Mouse (Mus musculus) stomach, postnatal 0 days (tissue): ENCODE data around the gene Tgfa. TPM values are rescaled to one million over a fixed set of nuclear protein-coding genes. Genes with fewer than 3 reads are reported as not detected.

Experiments
- ATAC-seq: fragments of 200-750 bp; cut with Nextera tagmentation; 2 replicates; pipeline ENCODE4 v1.8.0; 2017; ENCODE audit not compliant: low FRiP score, low TSS enrichment
- DNase-seq: peaks from one replicate; pipeline ENCODE4 v3.0.0-alpha.2; 2016; ENCODE audit warnings: low spot score
- H3K27ac ChIP-seq: fragments of 300-500 bp; sonication (generic); replicated peaks from 2 replicates; pipeline ENCODE4 v1.5.1; 2014; ENCODE audit warnings: mild to moderate bottlenecking, control low read depth
- H3K27me3 ChIP-seq: fragments of 300-500 bp; sonication (generic); 2 replicates; pipeline ENCODE4 v1.6.1; 2014; ENCODE audit warnings: low read length; ENCODE audit not compliant: control insufficient read depth, insufficient read depth
- H3K36me3 ChIP-seq: fragments of 300-500 bp; sonication (generic); 2 replicates; pipeline ENCODE4 v1.6.1; 2014; ENCODE audit warnings: low read length, mixed read lengths; ENCODE audit not compliant: control insufficient read depth, insufficient read depth
- H3K4me1 ChIP-seq: fragments of 300-500 bp; sonication (generic); replicated peaks from 2 replicates; pipeline ENCODE4 v1.6.1; 2014; ENCODE audit warnings: antibody characterized with exemption; ENCODE audit not compliant: control insufficient read depth, insufficient read depth
- H3K4me2 ChIP-seq: fragments of 300-500 bp; sonication (generic); replicated peaks from 2 replicates; pipeline ENCODE4 v1.6.1; 2014; ENCODE audit warnings: low read depth, mild to moderate bottlenecking, control low read depth, moderate library complexity
- H3K4me3 ChIP-seq: fragments of 300-500 bp; sonication (generic); 2 replicates; pipeline ENCODE4 v1.5.1; 2014; ENCODE audit warnings: low read depth, low read length, control low read depth
- H3K9ac ChIP-seq: fragments of 300-500 bp; sonication (generic); 2 replicates; pipeline ENCODE4 v1.6.1; 2014; ENCODE audit warnings: mild to moderate bottlenecking, low read length, control low read depth, mixed read lengths
- H3K9me3 ChIP-seq: fragments of 300-500 bp; sonication (generic); 2 replicates; pipeline ENCODE4 v1.6.1; 2016; ENCODE audit warnings: low read length; ENCODE audit not compliant: control insufficient read depth
- CTCF ChIP-seq: IDR thresholded peaks from 2 replicates; pipeline ENCODE4 v1.5.1; 2016; ENCODE audit warnings: antibody characterized with exemption, low read depth, mild to moderate bottlenecking, moderate library complexity
- EP300 ChIP-seq: optimal IDR thresholded peaks from 2 replicates; pipeline ENCODE3; 2016; ENCODE audit warnings: antibody characterized with exemption
- WGBS: fragments of 180-500 bp; shearing (Covaris S2); extraction: QIAGEN DNeasy Blood & Tissue Kit; methylation state at CpG from one replicate; pipeline ENCODE4 v1.1.7; 2014; 5-methylcytosine and 5-hydroxymethylcytosine counted together
- polyA plus RNA-seq: library from polyadenylated mRNA; unstranded; fragments of >200 nt; fragmentation: Nextera tagmentation; extraction: Ambion mirVana; gene quantifications from 2 replicates; pipeline ENCODE4 v1.2.1, GENCODE M21; 2015

Gene Tgfa
- polyA plus RNA-seq, 1 experiment from 2014 or later, result 9.1 TPM

GRCm38 (mm10) chr6:86180617-86181016 is 14.4 kb upstream of the Tgfa start:
- TF ChIP-seq EP300 (peak; percentile 84), CTCF (no peak)
- no peaks in the 10 kb centered on the region for H3K27me3 ChIP-seq
- H3K27ac ChIP-seq, result no peak overlapping the region
- no peak overlapping the region for H3K9ac ChIP-seq
- H3K36me3 ChIP-seq, result no peaks in the 10 kb centered on the region
- H3K4me2 ChIP-seq, result no peak overlapping the region
- no peaks in the 10 kb centered on the region for H3K4me1 ChIP-seq
- no peaks in the 10 kb centered on the region for H3K9me3 ChIP-seq
- ATAC-seq, result peak; percentile 75
- no peak for DNase-seq
- no peak overlapping the region for H3K4me3 ChIP-seq
- 4% methylated on average over 2 of the region's 2 CpGs for WGBS

GRCm38 (mm10) chr6:86182016-86182415 is 13.0 kb upstream of the Tgfa start:
- DNase-seq (no peak), ATAC-seq (no peak)
- Histone ChIP-seq H3K36me3 (no peaks in the 10 kb centered on the region), H3K4me3 (no peak overlapping the region), H3K4me2 (no peak overlapping the region), H3K27ac (no peak overlapping the region), H3K9me3 (no peaks in the 10 kb centered on the region), H3K27me3 (no peaks in the 10 kb centered on the region), H3K4me1 (no peaks in the 10 kb centered on the region), H3K9ac (no peak overlapping the region)
- TF ChIP-seq EP300 (no peak), CTCF (no peak)
- 68% methylated on average over 9 of the region's 9 CpGs for WGBS

GRCm38 (mm10) chr6:86182626-86183025 is 12.4 kb upstream of the Tgfa start:
- DNase-seq (no peak), ATAC-seq (no peak)
- H3K36me3 ChIP-seq, result no peaks in the 10 kb centered on the region
- H3K9me3 ChIP-seq, result no peaks in the 10 kb centered on the region
- H3K27ac ChIP-seq, result no peak overlapping the region
- WGBS, result 60% methylated on average over 5 of the region's 5 CpGs
- H3K4me3 ChIP-seq, result no peak overlapping the region
- TF ChIP-seq EP300 (no peak), CTCF (no peak)
- no peak overlapping the region for H3K4me2 ChIP-seq
- H3K4me1 ChIP-seq, result no peaks in the 10 kb centered on the region
- H3K27me3 ChIP-seq, result no peaks in the 10 kb centered on the region
- H3K9ac ChIP-seq, result no peak overlapping the region

GRCm38 (mm10) chr6:86186106-86186955 is 8.7 kb upstream of the Tgfa start:
- Histone ChIP-seq H3K9ac (no peak overlapping the region), H3K36me3 (no peaks in the 10 kb centered on the region), H3K4me1 (no peaks in the 10 kb centered on the region), H3K27ac (no peak overlapping the region), H3K4me2 (no peak overlapping the region), H3K9me3 (no peaks in the 10 kb centered on the region), H3K27me3 (no peaks in the 10 kb centered on the region), H3K4me3 (no peak overlapping the region)
- ATAC-seq (no peak), DNase-seq (no peak)
- WGBS, result 38% methylated on average over 14 of the region's 14 CpGs
- TF ChIP-seq EP300 (no peak), CTCF (no peak)

- Histone ChIP-seq H3K9me3 (no peaks in the 10 kb centered on the region), H3K36me3 (no peaks in the 10 kb centered on the region), H3K4me3 (no peak overlapping the region), H3K27me3 (no peaks in the 10 kb centered on the region), H3K27ac (no peak overlapping the region), H3K4me2 (no peak overlapping the region), H3K9ac (no peak overlapping the region), H3K4me1 (no peaks in the 10 kb centered on the region)
- TF ChIP-seq CTCF, result no peak
- no peak for TF ChIP-seq EP300
- DNase-seq (no peak), ATAC-seq (no peak)
- 46% methylated on average over 11 of the region's 11 CpGs for WGBS
Observed at GRCm38 (mm10) chr6:86188741-86189480, 6.1 kb upstream of the Tgfa start.

- TF ChIP-seq CTCF (no peak), EP300 (no peak)
- H3K9ac ChIP-seq, result no peak overlapping the region
- ATAC-seq (no peak), DNase-seq (no peak)
- no peaks in the 10 kb centered on the region for H3K9me3 ChIP-seq
- no peaks in the 10 kb centered on the region for H3K36me3 ChIP-seq
- 94% methylated on average over 3 of the region's 3 CpGs for WGBS
- H3K27ac ChIP-seq, result no peak overlapping the region
- no peak overlapping the region for H3K4me3 ChIP-seq
- H3K27me3 ChIP-seq, result no peaks in the 10 kb centered on the region; the same call in 1 of the 2 replicates
- H3K4me2 ChIP-seq, result no peak overlapping the region
- no peaks in the 10 kb centered on the region for H3K4me1 ChIP-seq
Observed at GRCm38 (mm10) chr6:86190622-86191021, 4.4 kb upstream of the Tgfa start.
